Mouse (Mus musculus) liver, embryonic 14.5 days (tissue): ENCODE data around the gene Fam136a. TPM values are rescaled to one million over a fixed set of nuclear protein-coding genes. Genes with fewer than 3 reads are reported as not detected.
A peak's percentile ranks its signal among the peaks of the same experiment; 100 is the strongest.

Experiments
- ATAC-seq: fragments of 200-750 bp; cut with Nextera tagmentation; 2 replicates; pipeline ENCODE4 v1.8.0; 2017; ENCODE audit warnings: moderate number of reproducible peaks, mild to moderate bottlenecking, moderate library complexity; ENCODE audit not compliant: insufficient read depth
- DNase-seq, 3 experiments: peaks; one replicate each; pipeline ENCODE4 v3.0.0-alpha.2; 2012 to 2013; ENCODE audit warnings: low read depth in 3 of 3, low spot score in 3 of 3
- H3K27ac ChIP-seq: fragments of 300-500 bp; sonication (generic); 2 replicates; pipeline ENCODE4 v1.5.1; 2014; ENCODE audit warnings: moderate library complexity, mild to moderate bottlenecking, control low read depth, inconsistent platforms
- H3K27me3 ChIP-seq: fragments of 300-500 bp; sonication (generic); 2 replicates; pipeline ENCODE4 v1.6.1; 2014; ENCODE audit warnings: mild to moderate bottlenecking, low read length, moderate library complexity; ENCODE audit not compliant: control insufficient read depth, insufficient read depth
- H3K36me3 ChIP-seq: fragments of 300-500 bp; sonication (generic); replicated peaks from 2 replicates; pipeline ENCODE4 v1.6.1; 2014; ENCODE audit warnings: low read depth; ENCODE audit not compliant: control insufficient read depth, insufficient read depth
- H3K4me1 ChIP-seq, 2 experiments: fragments of 200-500 bp in 1 of 2; fragments of 300-500 bp in 1 of 2; sonication (generic) in 1 of 2; replicated peaks; 2 replicates each; pipeline ENCODE4 v1.6.1; 2012 to 2014; ENCODE audit warnings: antibody characterized with exemption in 1 of 2, inconsistent platforms in 1 of 2, low read length in 1 of 2; ENCODE audit not compliant: control insufficient read depth in 2 of 2, insufficient read depth in 2 of 2
- H3K4me2 ChIP-seq: fragments of 300-500 bp; sonication (generic); 2 replicates; pipeline ENCODE4 v1.6.1; 2014; ENCODE audit warnings: low read depth, mild to moderate bottlenecking, control low read depth, moderate library complexity
- H3K4me3 ChIP-seq, 2 experiments: fragments of 200-500 bp in 1 of 2; fragments of 300-500 bp in 1 of 2; sonication (generic) in 1 of 2; 2 replicates each; pipeline ENCODE4 v1.5.1; 2012 to 2014; ENCODE audit warnings: low read depth in 2 of 2, low read length in 2 of 2, mild to moderate bottlenecking in 2 of 2, control low read depth in 1 of 2, inconsistent platforms in 1 of 2, moderate library complexity in 1 of 2; ENCODE audit not compliant: insufficient read depth in 1 of 2
- H3K9ac ChIP-seq: fragments of 300-500 bp; sonication (generic); replicated peaks from 2 replicates; pipeline ENCODE4 v1.6.1; 2014; ENCODE audit warnings: mild to moderate bottlenecking, control low read depth, moderate library complexity
- H3K9me3 ChIP-seq: fragments of 300-500 bp; sonication (generic); 2 replicates; pipeline ENCODE4 v1.6.1; 2016; ENCODE audit warnings: low read length, mixed read lengths; ENCODE audit not compliant: control insufficient read depth
- CTCF ChIP-seq: IDR thresholded peaks from 2 replicates; pipeline ENCODE4 v1.5.1; 2016; ENCODE audit warnings: antibody characterized with exemption, low read depth, control low read depth
- EP300 ChIP-seq: IDR thresholded peaks from 2 replicates; pipeline ENCODE4 v1.6.1; 2016; ENCODE audit warnings: antibody characterized with exemption, low read depth
- WGBS: fragments of 180-500 bp; shearing (Covaris S2); extraction: QIAGEN DNeasy Blood & Tissue Kit; methylation state at CpG from one replicate; pipeline ENCODE4 v1.1.7; 2014; ENCODE audit not compliant: insufficient replicate concordance; 5-methylcytosine and 5-hydroxymethylcytosine counted together
- polyA plus RNA-seq, 2 experiments: library from polyadenylated mRNA; depleted of rRNA in 1 of 2; stranded (reverse) in 1 of 2; unstranded in 1 of 2; fragments of >200 nt; fragmentation: Nextera tagmentation in 1 of 2; extraction: Ambion mirVana in 1 of 2; gene quantifications; 2 replicates each; pipeline versions ENCODE4 v1.2.1 to v1.2.3; 2012 to 2014

Gene Fam136a
- polyA plus RNA-seq, 2 experiments: 27.6 to 64.8 TPM

DNA sequence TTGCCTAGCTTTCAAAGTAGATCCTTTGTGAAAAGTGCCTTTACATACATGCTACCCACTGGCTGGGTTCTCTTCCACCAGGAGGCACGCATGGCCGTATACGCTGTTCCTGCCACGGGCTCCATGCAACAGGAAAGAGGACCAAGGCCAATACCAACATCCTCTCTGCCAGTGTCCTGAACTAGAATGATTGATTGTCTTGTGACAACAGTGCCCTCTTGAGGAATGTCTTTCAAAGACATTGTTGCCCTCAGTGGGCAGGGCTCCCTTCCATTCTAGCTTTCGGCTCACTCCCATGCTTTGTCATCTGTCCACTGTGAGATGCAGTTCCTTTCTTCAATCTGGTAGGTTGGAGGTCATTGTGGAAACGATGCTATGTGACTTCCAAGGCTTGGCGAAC lies 16.2 kb upstream of the Fam136a start:
- no peak for ATAC-seq

DNA sequence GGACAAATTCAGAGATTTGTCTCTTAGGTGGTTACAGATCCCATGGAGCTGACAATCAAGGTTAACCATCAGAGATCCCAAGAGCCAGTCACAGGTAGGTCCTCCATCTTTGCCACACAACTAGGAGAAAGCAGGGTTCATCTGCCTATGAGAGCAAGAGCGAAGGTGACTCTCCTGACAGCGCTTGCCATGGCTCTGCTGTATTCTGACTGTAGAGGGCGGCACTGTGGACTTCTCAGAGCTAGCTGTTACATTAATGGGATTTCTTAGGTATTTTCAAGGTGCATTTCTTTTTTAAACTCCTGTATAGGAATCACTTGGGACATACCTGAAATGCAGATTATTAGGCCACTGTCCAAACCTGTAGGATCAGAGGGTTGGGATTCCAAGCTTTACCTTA lies 10.5 kb upstream of the Fam136a start:
- DNase-seq (no peak), ATAC-seq (no peak)
- Histone ChIP-seq H3K9me3 (no peaks in the 10 kb centered on the region), H3K4me1 (no peaks in the 10 kb centered on the region), H3K36me3 (no peaks in the 10 kb centered on the region), H3K9ac (no peak overlapping the region), H3K4me2 (no peak overlapping the region), H3K4me3 (no peak overlapping the region), H3K27ac (no peak overlapping the region), H3K27me3 (no peaks in the 10 kb centered on the region)
- TF ChIP-seq CTCF (peak; percentile 31), EP300 (no peak)
- WGBS: 58% methylated on average over 3 of the region's 3 CpGs

More for the DNA sequence above, 16.2 kb upstream of the Fam136a start:
- H3K4me3 ChIP-seq: no peak overlapping the region
- TF ChIP-seq CTCF (peak; percentile 62), EP300 (no peak)
- no peaks in the 10 kb centered on the region for H3K36me3 ChIP-seq
- no peaks in the 10 kb centered on the region for H3K4me1 ChIP-seq
- H3K27me3 ChIP-seq: no peaks in the 10 kb centered on the region
- whole genome bisulfite sequencing: 38% methylated on average over 7 of the region's 7 CpGs
- H3K4me2 ChIP-seq: no peak overlapping the region
- H3K9me3 ChIP-seq: no peaks in the 10 kb centered on the region
- DNase-seq: no peak
- no peak overlapping the region for H3K27ac ChIP-seq
- H3K9ac ChIP-seq: no peak overlapping the region

DNA sequence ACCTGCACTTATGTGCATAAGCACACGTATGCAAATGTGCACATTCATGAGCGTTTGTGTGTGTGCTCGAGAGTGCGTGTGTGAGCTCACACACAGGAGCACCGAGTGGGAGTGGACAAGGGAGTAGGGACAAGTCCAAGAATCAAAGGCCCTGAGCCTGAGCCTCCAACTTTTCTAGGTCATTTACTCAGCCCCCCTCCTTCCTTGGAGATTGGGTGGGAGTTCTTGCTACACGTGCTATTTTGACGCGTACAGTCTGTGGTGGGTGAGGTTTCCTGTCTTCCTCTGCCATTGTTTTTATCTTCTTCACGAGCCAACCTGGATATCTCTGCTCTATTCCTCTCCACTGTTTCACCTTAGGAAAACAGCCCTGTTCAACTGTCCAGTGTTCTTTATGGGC lies 8.5 kb upstream of the Fam136a start:
- 36% methylated on average over 9 of the region's 9 CpGs for WGBS
- ATAC-seq (no peak), DNase-seq (no peak)

GRCm38 (mm10) chr6:86360691-86361090 lies 4.8 kb upstream of the Fam136a start:
- 54% methylated on average over 7 of the region's 7 CpGs for WGBS
- Histone ChIP-seq H3K27me3 (no peaks in the 10 kb centered on the region), H3K36me3 (no peaks in the 10 kb centered on the region), H3K4me2 (no peak overlapping the region), H3K9me3 (no peaks in the 10 kb centered on the region), H3K27ac (no peak overlapping the region), H3K4me1 (no peaks in the 10 kb centered on the region), H3K9ac (no peak overlapping the region), H3K4me3 (no peak overlapping the region)
- TF ChIP-seq EP300: no peak
- TF ChIP-seq CTCF: no peak
- no peak for ATAC-seq
- DNase-seq: no peak

More for the DNA sequence above, 8.5 kb upstream of the Fam136a start:
- no peak for TF ChIP-seq EP300
- TF ChIP-seq CTCF: no peak
- no peaks in the 10 kb centered on the region for H3K4me1 ChIP-seq
- H3K4me2 ChIP-seq: no peak overlapping the region
- H3K9ac ChIP-seq: no peak overlapping the region
- H3K27ac ChIP-seq: no peak overlapping the region
- no peaks in the 10 kb centered on the region for H3K36me3 ChIP-seq
- no peaks in the 10 kb centered on the region for H3K27me3 ChIP-seq
- H3K4me3 ChIP-seq: no peak overlapping the region
- no peaks in the 10 kb centered on the region for H3K9me3 ChIP-seq

GRCm38 (mm10) chr6:86361373-86361772 lies 4.1 kb upstream of the Fam136a start:
- 73% methylated on average over 7 of the region's 7 CpGs for WGBS
- TF ChIP-seq CTCF (peak; percentile 39), EP300 (no peak)

More at GRCm38 (mm10) chr6:86361373-86361772, 4.1 kb upstream of the Fam136a start:
- DNase-seq (no peak), ATAC-seq (no peak)
- Histone ChIP-seq H3K4me1 (peaks cover under 1 to 5% of the 10 kb centered on the region in 2 experiments; a peak in 3 of 4 replicates), H3K36me3 (no peaks in the 10 kb centered on the region), H3K4me2 (no peak overlapping the region), H3K4me3 (no peak overlapping the region), H3K27ac (no peak overlapping the region), H3K9me3 (no peaks in the 10 kb centered on the region), H3K9ac (no peak overlapping the region), H3K27me3 (no peaks in the 10 kb centered on the region)
